Mouse (Mus musculus) MEL (cell line): Measurements from ENCODE around the gene Fnbp1. TPM values are rescaled to one million over a fixed set of nuclear protein-coding genes. Genes with fewer than 3 reads are reported as not detected.

Experiments
- DNase-seq: peaks from one replicate; pipeline ENCODE4 v3.0.0; 2011; ENCODE audit warnings: low read depth, low spot score
- H3K27ac ChIP-seq: 2 replicates; pipeline ENCODE4 v1.5.1; 2012; ENCODE audit warnings: low read depth, mild to moderate bottlenecking, control low read depth, low read length, moderate library complexity; ENCODE audit not compliant: control insufficient read depth
- H3K27me3 ChIP-seq, 2 experiments: fragments of 150-350 bp in 1 of 2; sonication (generic) in 1 of 2; 2 replicates each; pipeline ENCODE4 v1.6.1; 2012; ENCODE audit warnings: low read length in 2 of 2, mild to moderate bottlenecking in 2 of 2, improper control_type of control experiment in 1 of 2, moderate library complexity in 1 of 2; ENCODE audit not compliant: insufficient read depth in 2 of 2, control insufficient read depth in 1 of 2
- H3K36me3 ChIP-seq, 2 experiments: 2 replicates each; pipeline ENCODE4 v1.6.1; 2012 to 2014; ENCODE audit warnings: low read length in 2 of 2, improper control_type of control experiment in 1 of 2, inconsistent platforms in 1 of 2, mild to moderate bottlenecking in 1 of 2; ENCODE audit not compliant: insufficient read depth in 2 of 2, control insufficient read depth in 1 of 2
- H3K4me1 ChIP-seq, 2 experiments: fragments of 150-350 bp in 1 of 2; sonication (generic) in 1 of 2; 2 replicates each; pipeline ENCODE4 v1.6.1; 2012; ENCODE audit warnings: low read length in 2 of 2, improper control_type of control experiment in 1 of 2, mild to moderate bottlenecking in 1 of 2; ENCODE audit not compliant: insufficient read depth in 2 of 2, control insufficient read depth in 1 of 2
- H3K4me3 ChIP-seq, 2 experiments: fragments of 150-350 bp in 1 of 2; sonication (generic) in 1 of 2; 2 replicates each; pipeline ENCODE4 v1.5.1; 2012; ENCODE audit warnings: low read depth in 2 of 2, low read length in 2 of 2, mild to moderate bottlenecking in 2 of 2, moderate library complexity in 2 of 2, control low read depth in 1 of 2, improper control_type of control experiment in 1 of 2; ENCODE audit not compliant: control insufficient read depth in 1 of 2, insufficient read depth in 1 of 2
- H3K79me2 ChIP-seq: 2 replicates; pipeline ENCODE4 v1.6.1; 2012; ENCODE audit warnings: mild to moderate bottlenecking, low read length, moderate library complexity; ENCODE audit not compliant: control insufficient read depth, poor library complexity, insufficient read depth
- H3K9ac ChIP-seq: 2 replicates; pipeline ENCODE4 v1.6.1; 2012; ENCODE audit warnings: low read depth, mild to moderate bottlenecking, control low read depth, low read length, moderate library complexity; ENCODE audit not compliant: control insufficient read depth, poor library complexity, severe bottlenecking
- H3K9me3 ChIP-seq: fragments of 150-350 bp; sonication (generic); replicated peaks from 2 replicates; pipeline ENCODE4 v1.6.1; 2012; ENCODE audit warnings: mild to moderate bottlenecking, low read length, improper control_type of control experiment, moderate library complexity; ENCODE audit not compliant: insufficient read depth
- CHD1 ChIP-seq: IDR thresholded peaks from 2 replicates; pipeline ENCODE4 v1.6.1; 2012; ENCODE audit warnings: low read depth, mild to moderate bottlenecking, inconsistent platforms, low read length, improper control_type of control experiment
- CHD2 ChIP-seq: IDR thresholded peaks from 2 replicates; pipeline ENCODE4 v1.6.1; 2011; ENCODE audit warnings: low read length, improper control_type of control experiment
- CTCF ChIP-seq, 3 experiments: IDR thresholded peaks in 2 of 3; conservative IDR thresholded peaks in 1 of 3; 2 replicates each; pipeline ENCODE4 v1.5.1; 2011 to 2012; ENCODE audit warnings: low read length in 3 of 3, low read depth in 2 of 3, mild to moderate bottlenecking in 2 of 3, improper control_type of control experiment in 1 of 3, inconsistent platforms in 1 of 3, mixed read lengths in 1 of 3, moderate library complexity in 1 of 3; ENCODE audit not compliant: control insufficient read depth in 1 of 3, insufficient read depth in 1 of 3, poor library complexity in 1 of 3, severe bottlenecking in 1 of 3
- E2F4 ChIP-seq: IDR thresholded peaks from 2 replicates; pipeline ENCODE4 v1.6.1; 2011; ENCODE audit warnings: low read depth, low read length, improper control_type of control experiment, borderline replicate concordance
- GABPA ChIP-seq: IDR thresholded peaks from 2 replicates; pipeline ENCODE4 v1.6.1; 2012; ENCODE audit warnings: low read depth, mild to moderate bottlenecking, inconsistent platforms, low read length, improper control_type of control experiment, moderate library complexity
- HCFC1 ChIP-seq: IDR thresholded peaks from 2 replicates; pipeline ENCODE4 v1.6.1; 2012; ENCODE audit warnings: low read depth, mild to moderate bottlenecking, inconsistent platforms, low read length, improper control_type of control experiment, moderate library complexity
- JUND ChIP-seq: IDR thresholded peaks from 2 replicates; pipeline ENCODE4 v1.6.1; 2011; ENCODE audit warnings: low read depth, mild to moderate bottlenecking, improper control_type of control experiment, low read length
- KAT2A ChIP-seq: conservative IDR thresholded peaks from 2 replicates; pipeline ENCODE4 v1.6.1; 2012; ENCODE audit warnings: low read depth, low read length, improper control_type of control experiment, inconsistent platforms
- MAZ ChIP-seq: IDR thresholded peaks from 2 replicates; pipeline ENCODE4 v1.6.1; 2012; ENCODE audit warnings: low read depth, mild to moderate bottlenecking, inconsistent platforms, low read length, improper control_type of control experiment
- MXI1 ChIP-seq: IDR thresholded peaks from 2 replicates; pipeline ENCODE4 v1.6.1; 2011; ENCODE audit warnings: mild to moderate bottlenecking, low read depth, low read length, improper control_type of control experiment
- MYB ChIP-seq: IDR thresholded peaks from 2 replicates; pipeline ENCODE4 v1.6.1; 2011; ENCODE audit warnings: mild to moderate bottlenecking, low read depth, low read length, improper control_type of control experiment
- MYC ChIP-seq: IDR thresholded peaks from 2 replicates; pipeline ENCODE4 v1.6.1; 2011; ENCODE audit warnings: low read depth, mild to moderate bottlenecking, low read length, improper control_type of control experiment, moderate library complexity
- NELFE ChIP-seq: IDR thresholded peaks from 2 replicates; pipeline ENCODE4 v1.6.1; 2011; ENCODE audit warnings: low read depth, low read length, improper control_type of control experiment
- NRF1 ChIP-seq: IDR thresholded peaks from 2 replicates; pipeline ENCODE4 v1.6.1; 2014; ENCODE audit warnings: low read depth, mild to moderate bottlenecking, inconsistent platforms, low read length, improper control_type of control experiment, moderate library complexity; ENCODE audit not compliant: poor library complexity, insufficient read depth, severe bottlenecking
- POLR2AphosphoS2 ChIP-seq: IDR thresholded peaks from 2 replicates; pipeline ENCODE4 v1.6.1; 2011; ENCODE audit warnings: low read length, improper control_type of control experiment
- RAD21 ChIP-seq: IDR thresholded peaks from 2 replicates; pipeline ENCODE4 v1.6.1; 2011; ENCODE audit warnings: mild to moderate bottlenecking, low read depth, low read length, improper control_type of control experiment
- RCOR1 ChIP-seq: IDR thresholded peaks from 2 replicates; pipeline ENCODE4 v1.6.1; 2012; ENCODE audit warnings: low read depth, mild to moderate bottlenecking, inconsistent platforms, low read length, improper control_type of control experiment
- SIN3A ChIP-seq: IDR thresholded peaks from 2 replicates; pipeline ENCODE4 v1.6.1; 2012; ENCODE audit warnings: low read length, improper control_type of control experiment, inconsistent platforms
- TAL1 ChIP-seq: IDR thresholded peaks from 2 replicates; pipeline ENCODE4 v1.6.1; 2012; ENCODE audit warnings: mild to moderate bottlenecking, inconsistent platforms, low read length, moderate library complexity, mixed read lengths
- TBP ChIP-seq: IDR thresholded peaks from 2 replicates; pipeline ENCODE4 v1.8.0; 2011; ENCODE audit warnings: low read depth, low read length, improper control_type of control experiment
- USF1 ChIP-seq: IDR thresholded peaks from 2 replicates; pipeline ENCODE4 v1.6.1; 2014; ENCODE audit warnings: low read depth, mild to moderate bottlenecking, inconsistent platforms, low read length, improper control_type of control experiment, moderate library complexity
- ZC3H11A ChIP-seq: IDR thresholded peaks from 2 replicates; pipeline ENCODE4 v1.6.1; 2012; ENCODE audit warnings: low read depth, mild to moderate bottlenecking, inconsistent platforms, low read length, improper control_type of control experiment
- ZMIZ1 ChIP-seq: IDR thresholded peaks from 2 replicates; pipeline ENCODE4 v1.6.1; 2012; ENCODE audit warnings: low read depth, mild to moderate bottlenecking, inconsistent platforms, low read length, improper control_type of control experiment, moderate library complexity
- ZNF384 ChIP-seq: IDR thresholded peaks from 2 replicates; pipeline ENCODE4 v1.6.1; 2012; ENCODE audit warnings: low read depth, mild to moderate bottlenecking, inconsistent platforms, low read length, improper control_type of control experiment
- polyA plus RNA-seq, 2 experiments: library from polyadenylated mRNA; stranded (reverse) in 1 of 2; unstranded in 1 of 2; fragments of >175 nt in 1 of 2; fragments of >200 nt in 1 of 2; gene quantifications; 2 replicates each; pipeline versions ENCODE4 v1.2.1 to v1.2.4; 2012; ENCODE audit warnings: low replicate concordance in 2 of 2, low read depth in 1 of 2; ENCODE audit not compliant: insufficient read length in 2 of 2, insufficient read depth in 1 of 2, missing spikeins in 1 of 2
- total RNA-seq: library from RNA; depleted of rRNA; stranded (reverse); fragments of 300-350 nt; gene quantifications from 2 replicates; pipeline ENCODE4 v1.2.3, GENCODE M21; 2012

Gene Fnbp1
- total and polyA plus RNA-seq, 3 experiments, result 3.4 to 17.5 TPM; not detected in 1

DNA sequence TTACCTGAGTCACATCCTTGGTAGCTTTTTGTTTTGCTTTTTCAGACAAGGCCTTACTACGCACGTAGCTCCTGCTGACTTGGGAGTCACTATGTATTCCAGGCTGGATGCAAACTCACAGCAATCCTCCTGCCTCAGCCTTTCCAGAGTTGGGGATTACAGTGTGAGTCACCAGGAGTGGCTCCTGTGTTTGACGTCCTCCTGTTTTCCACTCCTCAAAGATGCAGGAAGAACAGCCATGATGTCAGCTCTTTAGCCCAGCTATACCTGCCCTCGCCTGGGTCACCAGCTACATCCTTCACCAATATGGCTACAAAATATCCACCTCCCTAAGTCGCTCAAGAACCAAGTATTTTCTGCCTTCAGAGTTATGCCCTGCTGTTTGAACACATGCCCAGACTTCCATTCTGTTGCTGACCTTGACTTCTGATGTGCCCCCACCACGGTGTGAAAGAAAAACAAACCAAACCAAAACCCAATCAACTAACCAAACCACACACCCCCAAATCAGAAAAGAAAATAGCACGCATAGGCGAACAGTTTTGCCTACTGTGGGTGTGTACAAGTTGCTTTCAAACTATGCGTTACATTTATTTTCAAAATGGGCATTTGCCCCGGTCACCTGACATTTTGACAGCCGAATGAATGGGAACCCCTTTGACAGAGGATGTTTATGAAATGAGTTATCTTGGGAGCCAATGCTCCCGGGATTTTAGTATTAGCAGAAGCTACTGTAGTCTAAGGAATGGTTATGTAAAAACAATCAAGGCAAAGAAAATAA lies 1.6 kb downstream of the Fnbp1 start:
- TF ChIP-seq NELFE, result no peak
- TF ChIP-seq, all 39 proteins: peak for 0

DNA sequence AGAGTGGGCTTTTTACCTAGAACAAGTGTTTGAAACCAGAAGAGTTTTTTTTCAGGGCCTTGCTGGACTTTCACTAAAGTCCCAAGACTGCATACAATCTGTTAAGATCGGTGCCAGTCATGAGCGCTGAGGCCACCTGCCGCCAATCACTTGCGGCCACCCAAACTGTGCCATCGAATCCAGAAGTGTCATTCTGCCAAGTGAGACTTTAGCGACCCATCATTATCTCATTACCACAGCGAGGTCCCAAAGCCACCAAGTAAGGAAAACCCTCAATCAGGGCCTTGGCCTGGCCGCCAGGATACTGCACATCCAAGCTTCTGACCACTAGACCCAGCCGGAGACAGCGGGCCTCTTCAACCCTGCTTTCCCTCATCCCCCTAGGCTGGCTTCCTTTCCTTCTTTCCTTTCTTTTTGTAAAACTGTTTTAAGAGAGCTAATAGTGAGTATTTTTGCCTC lies 2.6 kb downstream of the Fnbp1 start:
- H3K4me1 ChIP-seq, result peaks cover 8 to 17% of the 10 kb centered on the region in 2 experiments
- no peak for TF ChIP-seq MAZ
- no peak for TF ChIP-seq JUND
- TF ChIP-seq ZC3H11A, result no peak
- no peak for TF ChIP-seq CHD2
- no peak for TF ChIP-seq CHD1
- no peak for TF ChIP-seq MYC
- no peak for TF ChIP-seq MYB
- no peak for TF ChIP-seq GABPA
- no peak for TF ChIP-seq NRF1
- TF ChIP-seq MXI1, result no peak
- peaks cover 6% of the 10 kb centered on the region for H3K79me2 ChIP-seq
- no peak overlapping the region for H3K4me3 ChIP-seq
- no peaks in the 10 kb centered on the region for H3K9me3 ChIP-seq
- H3K27ac ChIP-seq, result no peak overlapping the region
- no peak overlapping the region for H3K9ac ChIP-seq
- peaks cover 0 to 5% of the 10 kb centered on the region in 2 experiments; a peak in 2 of 4 replicates for H3K36me3 ChIP-seq
- DNase-seq, result no peak
- no peaks in the 10 kb centered on the region for H3K27me3 ChIP-seq

More for the DNA sequence above, 1.6 kb downstream of the Fnbp1 start:
- Histone ChIP-seq H3K4me3 (no peak overlapping the region), H3K9me3 (no peaks in the 10 kb centered on the region), H3K9ac (no peak overlapping the region), H3K36me3 (peaks cover 0 to 5% of the 10 kb centered on the region in 2 experiments; a peak in 2 of 4 replicates), H3K27ac (no peak overlapping the region), H3K4me1 (peaks cover 8 to 17% of the 10 kb centered on the region in 2 experiments), H3K27me3 (no peaks in the 10 kb centered on the region), H3K79me2 (peaks cover 6% of the 10 kb centered on the region)
- DNase-seq, result no peak

DNA sequence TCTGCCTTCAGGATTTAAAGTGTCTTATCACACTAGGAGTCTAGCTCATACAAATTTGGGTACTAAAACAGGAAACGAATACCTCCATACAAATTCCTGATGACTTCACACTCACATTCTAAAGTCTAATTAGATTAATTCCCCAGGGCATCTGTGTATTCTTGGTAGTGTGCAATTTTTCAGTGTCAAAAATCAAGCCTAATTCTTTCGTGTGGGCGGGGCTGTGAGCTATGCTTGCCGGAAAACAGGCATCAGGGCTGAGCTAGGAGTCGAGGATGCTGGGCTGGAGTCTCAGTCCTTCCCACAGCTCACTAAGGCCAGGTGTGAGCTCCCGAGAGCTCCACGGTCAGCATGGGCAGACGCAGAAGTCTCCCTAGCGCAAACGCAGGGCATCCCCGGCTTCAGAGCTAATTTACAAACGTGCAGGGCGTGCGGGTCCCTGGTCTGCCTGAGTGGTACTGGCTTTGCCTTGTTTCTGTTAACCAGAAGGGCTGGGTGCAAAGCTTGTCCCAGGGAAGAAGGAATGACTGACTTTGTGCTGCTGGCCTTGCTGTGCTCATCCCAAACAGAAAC lies 4.7 kb downstream of the Fnbp1 start:
- 0 out of 4 replicates have a peak, but pooled peaks cover 0 to 4% of the 10 kb centered on the region in 2 experiments for H3K4me1 ChIP-seq
- H3K27ac ChIP-seq, result no peak overlapping the region
- H3K4me3 ChIP-seq, result no peak overlapping the region
- no peak for TF ChIP-seq SIN3A
- no peak for TF ChIP-seq TAL1
- TF ChIP-seq NRF1, result no peak
- TF ChIP-seq TBP, result no peak
- no peak for TF ChIP-seq E2F4
- no peak for TF ChIP-seq RAD21
- no peak for TF ChIP-seq USF1
- TF ChIP-seq KAT2A, result no peak
- no peak for TF ChIP-seq CHD2
- no peak for TF ChIP-seq RCOR1
- TF ChIP-seq CTCF (IDR thresholded peaks at IDR 0.05 in 2 of 3, conservative IDR thresholded peaks at IDR 0.05 in 1 of 3; ENCODE audit: control insufficient read depth in 1 of 3, insufficient read depth in 1 of 3, low read depth in 2 of 3, low read length in 3 of 3, poor library complexity in 1 of 3, severe bottlenecking in 1 of 3), result no peak
- TF ChIP-seq GABPA, result no peak
- no peak for TF ChIP-seq ZMIZ1
- TF ChIP-seq JUND, result no peak
- no peak for TF ChIP-seq MAZ
- no peak for TF ChIP-seq HCFC1
- TF ChIP-seq MXI1, result no peak
- TF ChIP-seq NELFE, result no peak
- no peak for TF ChIP-seq POLR2AphosphoS2
- TF ChIP-seq ZNF384, result no peak
- no peak for DNase-seq
- no peaks in the 10 kb centered on the region for H3K9me3 ChIP-seq
- H3K27me3 ChIP-seq, result no peaks in the 10 kb centered on the region
- no peak overlapping the region for H3K9ac ChIP-seq
- peaks cover 6% of the 10 kb centered on the region for H3K79me2 ChIP-seq
- no peaks in the 10 kb centered on the region for H3K36me3 ChIP-seq
